Mouse (Mus musculus): Measurements from ENCODE around the gene Meis2. TPM values are rescaled to one million over a fixed set of nuclear protein-coding genes. Genes with fewer than 3 reads are reported as not detected.

Meis2 gene
- total and polyA plus RNA-seq, 3 experiments: 3.1 to 9.8 TPM; not detected in 1

DNA sequence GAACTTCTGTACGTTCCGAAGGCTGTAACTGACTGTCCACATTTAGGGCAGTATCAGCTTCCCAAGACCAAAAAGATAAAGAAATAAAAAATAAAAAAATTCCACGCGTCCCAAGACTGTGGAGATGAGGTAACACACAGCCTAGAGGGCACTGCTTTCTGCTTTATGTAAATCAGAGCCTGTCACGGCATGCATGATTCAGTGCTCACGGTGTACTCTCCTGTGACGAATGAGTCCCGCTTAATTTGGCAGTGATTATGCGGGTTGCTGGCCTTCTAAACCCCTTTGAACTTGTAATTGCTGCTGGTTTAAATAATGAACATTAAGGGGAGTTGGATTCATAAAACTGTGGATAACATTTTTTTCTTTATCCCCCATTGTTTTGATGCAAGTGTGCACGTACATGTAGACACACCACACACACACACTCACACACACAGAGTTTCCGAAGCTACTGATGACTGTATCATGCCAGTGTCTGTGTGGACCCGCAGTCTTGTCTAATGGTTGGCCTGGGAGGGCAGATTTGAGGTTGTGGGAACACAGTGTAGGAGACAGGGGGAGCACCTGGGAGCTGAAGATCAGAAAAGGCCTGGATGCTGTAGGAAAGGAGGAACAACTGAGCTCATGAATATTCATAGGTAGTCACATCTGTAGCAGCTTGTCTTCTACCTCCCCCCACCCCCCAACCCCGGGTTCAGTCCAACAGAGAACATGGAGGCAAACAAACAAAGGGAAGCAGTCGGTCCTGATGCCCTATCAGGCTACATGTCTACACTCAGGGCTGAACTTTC is 85.8 kb downstream of the Meis2 start:
- no peak for TF ChIP-seq CHD2 (IDR thresholded peaks at IDR 0.05; ENCODE audit: low read length)

GRCm38 (mm10) chr2:115978666-115979065 is 87.0 kb downstream of the Meis2 start:
- TF ChIP-seq SMC3 (IDR thresholded peaks at IDR 0.05; ENCODE audit: low read depth, low read length): no peak
- peak; percentile 75 for TF ChIP-seq GATA1 (IDR thresholded peaks at IDR 0.05; ENCODE audit: low read depth, low read length)
- TF ChIP-seq RCOR1 (IDR thresholded peaks at IDR 0.05; ENCODE audit: low read depth, low read length): peak; percentile 82
- peak; percentile 48; the same call in 1 of the 2 replicates for TF ChIP-seq TCF12 (IDR thresholded peaks at IDR 0.05; ENCODE audit: low read depth, low read length)
- TF ChIP-seq USF1 (IDR thresholded peaks at IDR 0.05; ENCODE audit: low read depth, low read length): peak; percentile 49; the same call in 1 of the 2 replicates
- TF ChIP-seq JUND (IDR thresholded peaks at IDR 0.05; ENCODE audit: low read depth, low read length): no peak
- no peak for TF ChIP-seq MYC (IDR thresholded peaks at IDR 0.05; ENCODE audit: low read depth, low read length)
- 0 out of 2 replicates have a peak, but pooled peaks have one; percentile 37 for TF ChIP-seq ETS1 (IDR thresholded peaks at IDR 0.05; ENCODE audit: low read depth, low read length)
- peak; percentile 48 to 64; a peak in 2 of 4 replicates for TF ChIP-seq EP300 (IDR thresholded peaks at IDR 0.05; ENCODE audit: low read depth in 1 of 2, low read length in 2 of 2)
- H3K27me3 ChIP-seq (ENCODE audit: control insufficient read depth in 1 of 2, insufficient read depth in 2 of 2, low read length in 2 of 2): no peaks in the 10 kb centered on the region
- peaks cover 0 to 16% of the 10 kb centered on the region in 2 experiments; a peak in 2 of 4 replicates for H3K36me3 ChIP-seq (ENCODE audit: control insufficient read depth in 1 of 2, insufficient read depth in 2 of 2, low read length in 2 of 2)
- H3K27ac ChIP-seq (ENCODE audit: control insufficient read depth, low read depth, low read length): peak overlapping the region; percentile 10; the same call in 1 of the 2 replicates
- no peak overlapping the region for H3K9ac ChIP-seq (ENCODE audit: control insufficient read depth, low read depth, low read length, poor library complexity, severe bottlenecking)
- H3K4me1 ChIP-seq (ENCODE audit: control insufficient read depth in 1 of 2, insufficient read depth in 2 of 2, low read length in 2 of 2): peaks cover 5 to 15% of the 10 kb centered on the region in 2 experiments
- no peak overlapping the region for H3K4me3 ChIP-seq (ENCODE audit: control insufficient read depth in 1 of 2, insufficient read depth in 1 of 2, low read depth in 2 of 2, low read length in 2 of 2)
- no peaks in the 10 kb centered on the region for H3K79me2 ChIP-seq (ENCODE audit: control insufficient read depth, insufficient read depth, low read length, poor library complexity)
- H3K9me3 ChIP-seq (replicated peaks; ENCODE audit: insufficient read depth, low read length): no peaks in the 10 kb centered on the region
- peak; percentile 56 for DNase-seq (ENCODE audit: low read depth, low spot score)

More for the DNA sequence above, 85.8 kb downstream of the Meis2 start:
- H3K27me3 ChIP-seq (ENCODE audit: control insufficient read depth in 1 of 2, insufficient read depth in 2 of 2, low read length in 2 of 2): no peaks in the 10 kb centered on the region
- H3K36me3 ChIP-seq (ENCODE audit: control insufficient read depth in 1 of 2, insufficient read depth in 2 of 2, low read length in 2 of 2): peaks cover 0 to 16% of the 10 kb centered on the region in 2 experiments; a peak in 2 of 4 replicates
- H3K79me2 ChIP-seq (ENCODE audit: control insufficient read depth, insufficient read depth, low read length, poor library complexity): no peaks in the 10 kb centered on the region
- no peaks in the 10 kb centered on the region for H3K9me3 ChIP-seq (replicated peaks; ENCODE audit: insufficient read depth, low read length)
- H3K9ac ChIP-seq (ENCODE audit: control insufficient read depth, low read depth, low read length, poor library complexity, severe bottlenecking): no peak overlapping the region
- no peak for DNase-seq (ENCODE audit: low read depth, low spot score)
- no peak overlapping the region for H3K27ac ChIP-seq (ENCODE audit: control insufficient read depth, low read depth, low read length)
- H3K4me1 ChIP-seq (ENCODE audit: control insufficient read depth in 1 of 2, insufficient read depth in 2 of 2, low read length in 2 of 2): peaks cover 5 to 15% of the 10 kb centered on the region in 2 experiments
- H3K4me3 ChIP-seq (ENCODE audit: control insufficient read depth in 1 of 2, insufficient read depth in 1 of 2, low read depth in 2 of 2, low read length in 2 of 2): no peak overlapping the region

GRCm38 (mm10) chr2:115971296-115971805 is 94.3 kb downstream of the Meis2 start:
- Histone ChIP-seq H3K27ac (ENCODE audit: control insufficient read depth, low read depth, low read length) (no peak overlapping the region), H3K9ac (ENCODE audit: control insufficient read depth, low read depth, low read length, poor library complexity, severe bottlenecking) (no peak overlapping the region), H3K4me3 (ENCODE audit: control insufficient read depth in 1 of 2, insufficient read depth in 1 of 2, low read depth in 2 of 2, low read length in 2 of 2) (no peak overlapping the region), H3K79me2 (ENCODE audit: control insufficient read depth, insufficient read depth, low read length, poor library complexity) (no peaks in the 10 kb centered on the region), H3K27me3 (ENCODE audit: control insufficient read depth in 1 of 2, insufficient read depth in 2 of 2, low read length in 2 of 2) (no peaks in the 10 kb centered on the region), H3K4me1 (ENCODE audit: control insufficient read depth in 1 of 2, insufficient read depth in 2 of 2, low read length in 2 of 2) (no peaks in the 10 kb centered on the region), H3K9me3 (replicated peaks; ENCODE audit: insufficient read depth, low read length) (no peaks in the 10 kb centered on the region), H3K36me3 (ENCODE audit: control insufficient read depth in 1 of 2, insufficient read depth in 2 of 2, low read length in 2 of 2) (no peaks in the 10 kb centered on the region)
- no peak for DNase-seq (ENCODE audit: low read depth, low spot score)
- TF ChIP-seq CHD2 (IDR thresholded peaks at IDR 0.05; ENCODE audit: low read length): no peak
- TF ChIP-seq KAT2A (conservative IDR thresholded peaks at IDR 0.05; ENCODE audit: low read depth, low read length): no peak
- no peak for TF ChIP-seq POLR2AphosphoS2 (IDR thresholded peaks at IDR 0.05; ENCODE audit: low read length)
- no peak for TF ChIP-seq ZKSCAN1 (IDR thresholded peaks at IDR 0.05; ENCODE audit: low read depth, low read length)
- no peak for TF ChIP-seq TAL1 (IDR thresholded peaks at IDR 0.05; ENCODE audit: low read length)
- no peak for TF ChIP-seq SMC3 (IDR thresholded peaks at IDR 0.05; ENCODE audit: low read depth, low read length)
- no peak for TF ChIP-seq TCF12 (IDR thresholded peaks at IDR 0.05; ENCODE audit: low read depth, low read length)
- no peak for TF ChIP-seq BHLHE40 (IDR thresholded peaks at IDR 0.05; ENCODE audit: borderline replicate concordance, low read depth, low read length)
- TF ChIP-seq HCFC1 (IDR thresholded peaks at IDR 0.05; ENCODE audit: low read depth, low read length): no peak
- no peak for TF ChIP-seq JUND (IDR thresholded peaks at IDR 0.05; ENCODE audit: low read depth, low read length)
- no peak for TF ChIP-seq RAD21 (IDR thresholded peaks at IDR 0.05; ENCODE audit: low read depth, low read length)
- no peak for TF ChIP-seq SIN3A (IDR thresholded peaks at IDR 0.05; ENCODE audit: low read length)
- no peak for TF ChIP-seq ETS1 (IDR thresholded peaks at IDR 0.05; ENCODE audit: low read depth, low read length)
- TF ChIP-seq MXI1 (IDR thresholded peaks at IDR 0.05; ENCODE audit: low read depth, low read length): no peak
- no peak for TF ChIP-seq MAX (IDR thresholded peaks at IDR 0.05; ENCODE audit: low read length)
- no peak for TF ChIP-seq E2F4 (IDR thresholded peaks at IDR 0.05; ENCODE audit: borderline replicate concordance, low read depth, low read length)
- TF ChIP-seq MYB (IDR thresholded peaks at IDR 0.05; ENCODE audit: low read depth, low read length): no peak
- TF ChIP-seq GATA1 (IDR thresholded peaks at IDR 0.05; ENCODE audit: low read depth, low read length): no peak
- TF ChIP-seq EP300 (IDR thresholded peaks at IDR 0.05; ENCODE audit: low read depth in 1 of 2, low read length in 2 of 2): no peak
- TF ChIP-seq POLR2AphosphoS5 (IDR thresholded peaks at IDR 0.05; ENCODE audit: borderline replicate concordance, low read depth, low read length): no peak

Data from MEL (cell line).